Mouse (Mus musculus) E14TG2a.4 (cell line): ENCODE measurements around the gene Ubac2.

Source experiments
- H3K27me3 ChIP-seq: 2 replicates; pipeline ENCODE4 v1.6.1; 2014; ENCODE audit warnings: low read length, control low read depth; ENCODE audit not compliant: insufficient read depth
- H3K36me3 ChIP-seq: 2 replicates; pipeline ENCODE4 v1.6.1; 2014; ENCODE audit warnings: low read length, control low read depth; ENCODE audit not compliant: insufficient read depth
- H3K4me1 ChIP-seq: replicated peaks from 2 replicates; pipeline ENCODE4 v1.6.1; 2014; ENCODE audit warnings: low read depth, low read length, control low read depth
- H3K4me3 ChIP-seq: replicated peaks from 2 replicates; pipeline ENCODE4 v1.5.1; 2014; ENCODE audit warnings: mild to moderate bottlenecking, low read length
- H3K9me3 ChIP-seq: 2 replicates; pipeline ENCODE4 v1.6.1; 2014; ENCODE audit warnings: low read length, control low read depth
- CTCF ChIP-seq: conservative IDR thresholded peaks from 2 replicates; pipeline ENCODE4 v1.5.1; 2014; ENCODE audit warnings: low read length
- NANOG ChIP-seq: IDR thresholded peaks from 2 replicates; pipeline ENCODE4 v1.6.1; 2014; ENCODE audit warnings: borderline replicate concordance, low read length, mixed read lengths
- POU5F1 ChIP-seq: IDR thresholded peaks from 2 replicates; pipeline ENCODE4 v1.6.1; 2014; ENCODE audit warnings: low read length, borderline replicate concordance

The Ubac2 gene

GRCm38 (mm10) chr14:121986028-121986427 lies 107.6 kb downstream of the Ubac2 start:
- Histone ChIP-seq H3K9me3 (no peaks in the 10 kb centered on the region), H3K4me1 (no peaks in the 10 kb centered on the region), H3K27me3 (no peaks in the 10 kb centered on the region), H3K36me3 (peaks cover 24% of the 10 kb centered on the region), H3K4me3 (no peak overlapping the region)
- no peak for TF ChIP-seq CTCF
- TF ChIP-seq NANOG, result no peak

GRCm38 (mm10) chr14:121987287-121987686 lies 108.9 kb downstream of the Ubac2 start:
- Histone ChIP-seq H3K36me3 (peaks cover 29% of the 10 kb centered on the region), H3K4me1 (no peaks in the 10 kb centered on the region), H3K9me3 (no peaks in the 10 kb centered on the region), H3K27me3 (no peaks in the 10 kb centered on the region), H3K4me3 (no peak overlapping the region)
- TF ChIP-seq POU5F1 (no peak), CTCF (no peak), NANOG (no peak)

DNA sequence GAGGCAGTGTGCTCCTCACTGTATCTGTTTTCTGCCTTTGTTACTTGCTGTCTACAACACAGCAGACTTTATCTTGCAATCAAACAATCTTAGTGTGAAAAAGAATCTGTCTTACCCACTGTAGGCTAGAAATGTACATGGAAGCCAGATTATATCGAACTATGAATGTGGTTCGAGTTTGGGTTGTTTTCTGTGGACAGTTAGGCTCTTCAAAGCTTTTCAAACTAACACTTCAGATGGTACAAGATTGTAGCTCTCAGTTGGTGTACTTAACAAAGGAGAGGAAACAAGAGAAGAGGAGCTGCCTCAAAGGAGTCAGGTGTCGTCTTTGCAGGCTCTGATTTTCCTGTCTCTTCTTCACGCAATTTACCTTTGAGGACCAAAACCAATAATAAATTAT lies 109.3 kb downstream of the Ubac2 start:
- no peak overlapping the region for H3K4me3 ChIP-seq
- H3K4me1 ChIP-seq, result no peaks in the 10 kb centered on the region
- H3K36me3 ChIP-seq, result peaks cover 33% of the 10 kb centered on the region
- TF ChIP-seq POU5F1 (no peak), NANOG (no peak), CTCF (no peak)
- H3K27me3 ChIP-seq, result no peaks in the 10 kb centered on the region
- H3K9me3 ChIP-seq, result no peaks in the 10 kb centered on the region

DNA sequence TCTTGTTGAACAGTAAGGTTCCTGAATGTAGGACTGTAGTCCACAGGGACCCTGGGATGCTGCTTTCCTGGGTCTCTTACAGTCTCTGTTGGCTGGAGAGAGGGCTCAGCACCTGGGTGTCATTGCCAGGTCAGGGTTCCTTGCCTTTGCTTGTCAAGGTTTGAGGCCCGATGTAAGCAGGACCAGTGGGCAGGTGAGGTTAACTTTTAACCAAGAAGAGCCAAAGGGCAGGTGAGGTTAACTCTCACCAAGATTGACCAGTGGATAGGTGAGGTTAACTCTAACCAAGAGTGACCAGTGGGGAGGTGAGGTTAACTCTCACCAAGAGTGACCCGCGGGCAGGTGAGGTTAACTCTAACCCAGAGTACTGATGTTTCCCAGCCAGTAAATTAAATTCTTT lies 110.9 kb downstream of the Ubac2 start:
- no peak overlapping the region for H3K4me3 ChIP-seq
- H3K27me3 ChIP-seq, result no peaks in the 10 kb centered on the region
- TF ChIP-seq NANOG, result no peak
- TF ChIP-seq CTCF, result no peak
- TF ChIP-seq POU5F1, result no peak
- H3K36me3 ChIP-seq, result peaks cover 42% of the 10 kb centered on the region
- no peaks in the 10 kb centered on the region for H3K9me3 ChIP-seq
- no peaks in the 10 kb centered on the region for H3K4me1 ChIP-seq

DNA sequence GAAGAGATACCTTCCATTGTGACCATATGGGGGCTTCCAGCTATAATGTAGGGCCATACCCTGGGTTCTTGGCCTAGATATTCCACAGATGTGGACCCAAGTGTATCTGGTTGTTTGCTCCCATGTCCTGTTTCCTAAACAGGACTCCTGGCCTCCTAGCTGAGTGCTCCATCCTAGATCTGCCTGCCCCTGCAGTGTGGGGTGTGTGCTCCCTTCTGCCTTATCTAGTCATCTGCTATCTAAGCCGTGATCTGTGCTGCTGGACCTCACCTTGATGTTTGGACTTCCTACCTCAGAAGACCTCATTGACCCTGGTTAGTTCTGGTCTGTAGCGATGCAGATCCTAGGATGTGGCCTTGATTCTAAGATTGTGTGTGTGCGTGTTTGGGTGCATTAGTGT lies 111.4 kb downstream of the Ubac2 start:
- no peak for TF ChIP-seq POU5F1
- TF ChIP-seq NANOG, result no peak
- no peak for TF ChIP-seq CTCF
- Histone ChIP-seq H3K9me3 (no peaks in the 10 kb centered on the region), H3K4me3 (no peak overlapping the region), H3K27me3 (no peaks in the 10 kb centered on the region), H3K36me3 (peaks cover 46% of the 10 kb centered on the region), H3K4me1 (no peaks in the 10 kb centered on the region)

DNA sequence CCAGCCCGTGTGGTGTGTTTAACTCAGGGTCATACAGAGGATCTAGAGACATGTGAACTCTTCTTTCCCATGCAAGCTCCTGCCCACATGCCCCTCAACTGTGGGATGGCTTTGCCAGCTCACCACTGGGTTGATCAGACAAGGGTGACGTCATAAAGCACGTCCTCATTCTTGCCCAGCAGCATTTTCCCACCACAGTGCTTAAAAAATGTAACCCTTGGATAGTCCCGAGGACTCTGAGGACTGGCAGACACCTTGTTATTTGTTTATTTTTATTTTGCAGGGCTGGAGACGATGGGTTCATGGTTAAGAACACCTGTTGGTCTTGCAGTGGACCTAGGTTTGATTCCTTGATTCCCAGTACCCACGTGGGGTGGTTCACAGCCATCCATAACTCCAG lies 112.5 kb downstream of the Ubac2 start:
- no peak overlapping the region for H3K4me3 ChIP-seq
- TF ChIP-seq NANOG (no peak), POU5F1 (no peak), CTCF (no peak)
- no peaks in the 10 kb centered on the region for H3K4me1 ChIP-seq
- H3K27me3 ChIP-seq, result no peaks in the 10 kb centered on the region
- peaks cover 57% of the 10 kb centered on the region for H3K36me3 ChIP-seq
- no peaks in the 10 kb centered on the region for H3K9me3 ChIP-seq

GRCm38 (mm10) chr14:121991921-121992320 lies 113.5 kb downstream of the Ubac2 start:
- H3K27me3 ChIP-seq, result no peaks in the 10 kb centered on the region
- H3K4me1 ChIP-seq, result no peaks in the 10 kb centered on the region
- no peak for TF ChIP-seq POU5F1
- no peak for TF ChIP-seq NANOG
- TF ChIP-seq CTCF, result no peak
- peaks cover 67% of the 10 kb centered on the region for H3K36me3 ChIP-seq
- no peaks in the 10 kb centered on the region for H3K9me3 ChIP-seq
- no peak overlapping the region for H3K4me3 ChIP-seq

- H3K36me3 ChIP-seq, result peaks cover 72% of the 10 kb centered on the region
- H3K4me3 ChIP-seq, result no peak overlapping the region
- H3K4me1 ChIP-seq, result no peaks in the 10 kb centered on the region
- H3K9me3 ChIP-seq, result no peaks in the 10 kb centered on the region
- no peaks in the 10 kb centered on the region for H3K27me3 ChIP-seq
- TF ChIP-seq CTCF (no peak), POU5F1 (no peak), NANOG (no peak)
Measured at GRCm38 (mm10) chr14:121992395-121993280, 114.2 kb downstream of the Ubac2 start.

DNA sequence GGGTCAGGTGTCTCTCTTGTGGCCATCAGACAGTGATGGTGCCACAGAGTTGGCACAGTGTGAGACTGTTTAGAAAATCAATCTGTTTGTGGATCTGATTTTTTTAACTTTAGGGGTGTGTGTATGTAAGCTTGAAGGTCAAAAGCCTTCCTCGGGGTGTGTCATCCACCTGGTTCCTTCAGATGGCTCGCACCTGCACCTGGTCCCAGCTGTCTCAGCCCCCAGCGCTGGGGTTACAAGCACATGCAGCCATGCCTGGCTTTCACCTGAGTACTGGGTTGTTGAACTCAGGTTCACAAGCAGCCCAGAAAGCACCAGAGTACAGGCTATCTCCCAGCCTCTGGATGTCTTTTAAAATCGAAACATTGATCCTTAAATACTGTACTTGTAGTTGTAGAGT lies 115.2 kb downstream of the Ubac2 start:
- no peaks in the 10 kb centered on the region for H3K27me3 ChIP-seq
- peaks cover 73% of the 10 kb centered on the region for H3K36me3 ChIP-seq
- no peaks in the 10 kb centered on the region for H3K4me1 ChIP-seq
- TF ChIP-seq NANOG (no peak), POU5F1 (no peak), CTCF (no peak)
- no peak overlapping the region for H3K4me3 ChIP-seq
- H3K9me3 ChIP-seq, result no peaks in the 10 kb centered on the region
